Mouse (Mus musculus) liver, adult 2 months (tissue): ENCODE measurements around the gene Olfr1387.

ENCODE experiments used
- CTCF ChIP-seq: fragments of 200-500 bp; IDR thresholded peaks from 2 replicates; pipeline ENCODE4 v1.5.1; 2011; ENCODE audit warnings: low read depth, low read length, control low read depth
- POLR2A ChIP-seq: fragments of 200-500 bp; IDR thresholded peaks from 2 replicates; pipeline ENCODE4 v1.6.1; 2011; ENCODE audit warnings: low read length, control low read depth; ENCODE audit not compliant: insufficient read depth; ENCODE audit errors: extremely low read depth

GRCm38 (mm10) chr11:49455043-49455442 lies at the start of gene Olfr1387:
- TF ChIP-seq CTCF (no peak), POLR2A (no peak)
